Mouse (Mus musculus): ENCODE measurements around the gene Suv39h1.
A peak's percentile ranks its signal among the peaks of the same experiment; 100 is the strongest.

GRCm38 (mm10) chrX:8017142-8017541 is 57.4 kb downstream of the Suv39h1 start:
- TF ChIP-seq CTCF (IDR thresholded peaks at IDR 0.05; ENCODE audit: extremely low read depth, insufficient read depth, low read length) = peak; percentile 61
- no peak for TF ChIP-seq POLR2A (IDR thresholded peaks at IDR 0.05; ENCODE audit: extremely low read depth, insufficient read depth, low read length)

All from cortical plate, adult 2 months (tissue).